Mouse (Mus musculus): Measurements from ENCODE around the gene Nsun7.

DNA sequence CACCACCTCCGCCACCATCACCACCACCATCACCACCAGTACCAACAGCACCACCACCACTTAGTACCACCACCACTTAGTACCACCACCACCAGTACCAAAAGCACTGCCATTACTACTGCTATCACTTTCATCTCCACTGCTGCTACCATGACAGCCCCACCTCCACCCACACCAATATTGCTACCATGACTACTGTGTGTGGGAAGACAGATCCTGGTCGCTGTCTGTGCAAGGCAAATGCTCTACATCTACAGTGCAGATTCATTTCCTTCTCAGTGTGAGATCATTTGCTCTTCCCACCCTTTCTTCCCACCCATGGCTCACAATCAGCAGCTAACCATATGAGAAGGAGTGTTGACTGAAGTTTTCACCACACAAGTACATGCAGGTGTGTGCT is 43.2 kb downstream of the Nsun7 start:
- TF ChIP-seq POLR2A (IDR thresholded peaks at IDR 0.05; ENCODE audit: low read depth, low read length) (no peak), CTCF (IDR thresholded peaks at IDR 0.05; ENCODE audit: extremely low read depth, insufficient read depth, insufficient read length, insufficient replicate concordance) (no peak)

All from spleen, adult 2 months (tissue).